Mouse (Mus musculus) mouse embryonic stem cell (cell line): ENCODE measurements at regions not wholly inside any gene's neighbourhood (a gene's known extent, or its start where the extent isn't known, plus 50 kb on each side); places are given as distances from the start of the nearest gene placed in this dataset.

Experiments
- in situ Hi-C, 2 experiments: fragments of 300-500 bp; cut with MboI; formaldehyde crosslinking; loops; 1 replicate in 1 of 2; 3 replicates in 1 of 2; pipeline ENCODE4 v1.14.3; 2019 to 2020; ENCODE audit warnings: low sequenced_read_pairs in 2 of 2, low pct_unique_long_range_greater_than_20kb in 1 of 2, mixed read lengths in 1 of 2; ENCODE audit not compliant: unreplicated experiment in 1 of 2

- in situ Hi-C loops = no loop called here
Measured at GRCm38 (mm10) chr8:64276058-64276457, 70.0 kb upstream of the Tll1 start.

- in situ Hi-C loops = no loop called here
Measured at GRCm38 (mm10) chr8:64265304-64265945, 59.4 kb upstream of the Tll1 start.
